Mouse (Mus musculus) liver, postnatal 0 days (tissue): Measurements from ENCODE around the gene Sypl. TPM values are rescaled to one million over a fixed set of nuclear protein-coding genes. Genes with fewer than 3 reads are reported as not detected.

Experiments
- ATAC-seq: fragments of 200-750 bp; cut with Nextera tagmentation; 2 replicates; pipeline ENCODE4 v1.8.0; 2017; ENCODE audit warnings: mild to moderate bottlenecking, moderate library complexity
- DNase-seq: peaks from one replicate; pipeline ENCODE4 v3.0.0-alpha.2; 2016
- H3K27ac ChIP-seq: fragments of 300-500 bp; sonication (generic); 2 replicates; pipeline ENCODE4 v1.5.1; 2014; ENCODE audit warnings: antibody characterized with exemption, moderate library complexity, mild to moderate bottlenecking, low read depth
- H3K27me3 ChIP-seq: fragments of 300-500 bp; sonication (generic); 2 replicates; pipeline ENCODE4 v1.6.1; 2014; ENCODE audit warnings: low read length, control low read depth, mixed read lengths; ENCODE audit not compliant: insufficient read depth
- H3K36me3 ChIP-seq: fragments of 300-500 bp; sonication (generic); replicated peaks from 2 replicates; pipeline ENCODE4 v1.6.1; 2014; ENCODE audit warnings: mild to moderate bottlenecking, control low read depth, low read length, moderate library complexity, mixed read lengths; ENCODE audit not compliant: insufficient read depth
- H3K4me1 ChIP-seq: fragments of 300-500 bp; sonication (generic); 2 replicates; pipeline ENCODE4 v1.6.1; 2014; ENCODE audit warnings: antibody characterized with exemption, mild to moderate bottlenecking, control low read depth; ENCODE audit not compliant: insufficient read depth
- H3K4me2 ChIP-seq: fragments of 300-500 bp; sonication (generic); 2 replicates; pipeline ENCODE4 v1.6.1; 2014; ENCODE audit warnings: low read depth, mild to moderate bottlenecking, low read length, moderate library complexity, mixed read lengths
- H3K4me3 ChIP-seq: fragments of 300-500 bp; sonication (generic); 2 replicates; pipeline ENCODE4 v1.5.1; 2014; ENCODE audit warnings: low read depth, low read length
- H3K9ac ChIP-seq: fragments of 300-500 bp; sonication (generic); replicated peaks from 2 replicates; pipeline ENCODE4 v1.6.1; 2014; ENCODE audit warnings: mild to moderate bottlenecking, moderate library complexity
- H3K9me3 ChIP-seq: fragments of 300-500 bp; sonication (generic); 2 replicates; pipeline ENCODE4 v1.6.1; 2016; ENCODE audit warnings: mild to moderate bottlenecking, control low read depth, low read length, mixed read lengths
- CTCF ChIP-seq: sonication (generic); IDR thresholded peaks from 2 replicates; pipeline ENCODE4 v1.5.1; 2016; ENCODE audit warnings: antibody characterized with exemption, low read depth
- EP300 ChIP-seq: IDR thresholded peaks from 2 replicates; pipeline ENCODE4 v1.6.1; 2016; ENCODE audit warnings: antibody characterized with exemption, low read depth, mild to moderate bottlenecking
- WGBS: fragments of 180-500 bp; shearing (Covaris S2); extraction: QIAGEN DNeasy Blood & Tissue Kit; methylation state at CpG from one replicate; pipeline ENCODE4 v1.1.7; 2014; ENCODE audit not compliant: insufficient replicate concordance; 5-methylcytosine and 5-hydroxymethylcytosine counted together
- polyA plus RNA-seq: library from polyadenylated mRNA; unstranded; fragments of >200 nt; fragmentation: Nextera tagmentation; extraction: Ambion mirVana; gene quantifications from 2 replicates; pipeline ENCODE4 v1.2.1, GENCODE M21; 2015

The Sypl gene
- polyA plus RNA-seq, 1 experiment from 2014 or later: 53.8 TPM

- WGBS: 54% methylated on average over 3 of the region's 3 CpGs
- no peaks in the 10 kb centered on the region for H3K9me3 ChIP-seq
- TF ChIP-seq CTCF (no peak), EP300 (no peak)
- no peak for ATAC-seq
- H3K27me3 ChIP-seq: no peaks in the 10 kb centered on the region
- no peak overlapping the region for H3K4me2 ChIP-seq
- no peak overlapping the region for H3K9ac ChIP-seq
- DNase-seq: no peak
- peaks cover 6% of the 10 kb centered on the region; the same call in 1 of the 2 replicates for H3K4me1 ChIP-seq
- no peak overlapping the region for H3K27ac ChIP-seq
- no peak overlapping the region for H3K4me3 ChIP-seq
- no peaks in the 10 kb centered on the region for H3K36me3 ChIP-seq
Measured at GRCm38 (mm10) chr12:32924245-32924644, 29.4 kb upstream of the Sypl start.

- ATAC-seq (no peak), DNase-seq (no peak)
- no peak overlapping the region for H3K27ac ChIP-seq
- no peak overlapping the region for H3K9ac ChIP-seq
- no peaks in the 10 kb centered on the region for H3K36me3 ChIP-seq
- no peak for TF ChIP-seq CTCF
- TF ChIP-seq EP300: no peak
- H3K4me1 ChIP-seq: peaks cover 11% of the 10 kb centered on the region
- 64% methylated on average over 18 of the region's 18 CpGs for WGBS
- no peak overlapping the region for H3K4me3 ChIP-seq
- no peaks in the 10 kb centered on the region for H3K27me3 ChIP-seq
- H3K9me3 ChIP-seq: no peaks in the 10 kb centered on the region
- H3K4me2 ChIP-seq: no peak overlapping the region
Measured at GRCm38 (mm10) chr12:32926331-32927172, 27.1 kb upstream of the Sypl start.

GRCm38 (mm10) chr12:32927231-32927835, 26.4 kb upstream of the Sypl start:
- ATAC-seq (no peak), DNase-seq (no peak)
- H3K36me3 ChIP-seq: no peaks in the 10 kb centered on the region
- H3K27ac ChIP-seq: no peak overlapping the region
- no peaks in the 10 kb centered on the region for H3K27me3 ChIP-seq
- H3K4me3 ChIP-seq: no peak overlapping the region
- no peak overlapping the region for H3K4me2 ChIP-seq
- no peak overlapping the region for H3K9ac ChIP-seq
- 71% methylated on average over 10 of the region's 10 CpGs for WGBS
- no peaks in the 10 kb centered on the region for H3K9me3 ChIP-seq
- TF ChIP-seq CTCF (peak; percentile 23; the same call in 1 of the 2 replicates), EP300 (no peak)
- peaks cover 11% of the 10 kb centered on the region for H3K4me1 ChIP-seq

- WGBS: 77% methylated on average over 3 of the region's 3 CpGs
- no peak for ATAC-seq
- TF ChIP-seq CTCF (no peak), EP300 (no peak)
Measured at GRCm38 (mm10) chr12:32928180-32928579, 25.5 kb upstream of the Sypl start.

GRCm38 (mm10) chr12:32929831-32930513, 23.7 kb upstream of the Sypl start:
- H3K4me2 ChIP-seq: no peak overlapping the region
- TF ChIP-seq CTCF (no peak), EP300 (no peak)
- WGBS: 65% methylated on average over 11 of the region's 11 CpGs
- peaks cover 11% of the 10 kb centered on the region for H3K4me1 ChIP-seq
- ATAC-seq (peak; percentile 92), DNase-seq (peak; percentile 44)
- no peak overlapping the region for H3K4me3 ChIP-seq
- H3K9ac ChIP-seq: no peak overlapping the region
- no peaks in the 10 kb centered on the region for H3K36me3 ChIP-seq
- no peaks in the 10 kb centered on the region for H3K27me3 ChIP-seq
- no peaks in the 10 kb centered on the region for H3K9me3 ChIP-seq
- peak overlapping the region; percentile 37 for H3K27ac ChIP-seq

More at GRCm38 (mm10) chr12:32928180-32928579, 25.5 kb upstream of the Sypl start:
- Histone ChIP-seq H3K9ac (no peak overlapping the region), H3K36me3 (no peaks in the 10 kb centered on the region), H3K4me2 (no peak overlapping the region), H3K27ac (no peak overlapping the region), H3K4me3 (no peak overlapping the region), H3K27me3 (no peaks in the 10 kb centered on the region), H3K9me3 (no peaks in the 10 kb centered on the region), H3K4me1 (peaks cover 11% of the 10 kb centered on the region)
- no peak for DNase-seq

- Histone ChIP-seq H3K4me2 (no peak overlapping the region), H3K27me3 (no peaks in the 10 kb centered on the region), H3K27ac (no peak overlapping the region), H3K4me3 (no peak overlapping the region), H3K9ac (no peak overlapping the region), H3K4me1 (peaks cover 11% of the 10 kb centered on the region), H3K9me3 (no peaks in the 10 kb centered on the region), H3K36me3 (no peaks in the 10 kb centered on the region)
- no peak for ATAC-seq
- 81% methylated on average over 7 of the region's 7 CpGs for WGBS
- TF ChIP-seq EP300: no peak
- no peak for DNase-seq
Measured at GRCm38 (mm10) chr12:32930566-32930965, 23.1 kb upstream of the Sypl start.
